9 mouse cellular contexts compared by ENCODE assay signal in genomic region chr14:22089866-22090470, GRCm38 (mm10).
A peak's percentile ranks its signal among the peaks of the same experiment; 100 is the strongest.
DNase-seq lines count a peak whose midpoint lies in the region; ATAC-seq and TF ChIP-seq lines count a peak whose summit lies in the region.
"Had no signal": no experiment of that assay in that cellular context is flagged by ENCODE, and none has a peak within 500 bp of the region (broad histone marks: within the 10 kb centered on the region; RNA-seq: fewer than 3 reads in every experiment).

No protein-coding gene starts in this region.

- H3K27ac ChIP-seq in lung, postnatal 0 days (ENCODE audit: low read length) = 0 out of 2 replicates have a peak overlapping the region, but pooled peaks have one; percentile 8

- H3K36me3 ChIP-seq in lung, postnatal 0 days (ENCODE audit: insufficient read depth, low read length) = no peaks in the 10 kb centered on the region
- H3K36me3 ChIP-seq: G1E had no signal

- peak; percentile 2 for DNase-seq in NIH3T3 (ENCODE audit: low read depth)
- peak; percentile 42 for DNase-seq in embryo, embryonic 10 days (ENCODE audit: low spot score)
- DNase-seq in kidney, adult 8-10 months = peak; percentile 17 to 19
- DNase-seq in lung, postnatal 0 days (ENCODE audit: low spot score) = peak; percentile 79
- no peak for DNase-seq in layer of hippocampus, adult 9-11 months
- DNase-seq in layer of hippocampus, adult 9-10 months (ENCODE audit: low spot score) = no peak
- DNase-seq: forebrain, postnatal 0 days had no signal

- 42% methylated on average over 8 of the region's 8 CpGs for WGBS in lung, postnatal 0 days

- no peak overlapping the region for H3K4me3 ChIP-seq in lung, postnatal 0 days (ENCODE audit: low read depth, low read length)

- H3K4me1 ChIP-seq in lung, postnatal 0 days (ENCODE audit: insufficient read depth, low read depth, low read length) = peaks cover 20% of the 10 kb centered on the region; the same call in 1 of the 2 replicates

- no peak for TF ChIP-seq EP300 in lung, postnatal 0 days (IDR thresholded peaks at IDR 0.05)

- H3K9me3 ChIP-seq in lung, postnatal 0 days (ENCODE audit: low read length) = no peaks in the 10 kb centered on the region; the same call in 1 of the 2 replicates
- H3K9me3 ChIP-seq: G1E had no signal

- peak; percentile 64 for ATAC-seq in lung, postnatal 0 days
- ATAC-seq in erythroblast, adult 5-6 weeks (replicated peaks; ENCODE audit: low FRiP score, poor library complexity, severe bottlenecking) = no peak
- ATAC-seq: forebrain, postnatal 0 days had no signal

- H3K27me3 ChIP-seq in lung, postnatal 0 days (replicated peaks; ENCODE audit: insufficient read depth, low read length) = no peaks in the 10 kb centered on the region

- H3K9ac ChIP-seq in lung, postnatal 0 days (replicated peaks; ENCODE audit: low read depth) = no peak overlapping the region
- H3K9ac ChIP-seq: forebrain, postnatal 0 days had no signal

- TF ChIP-seq CTCF in lung, postnatal 0 days (IDR thresholded peaks at IDR 0.05) = no peak

- no peak overlapping the region for H3K4me2 ChIP-seq in lung, postnatal 0 days (replicated peaks; ENCODE audit: low read depth, low read length)

Comparison
In these comparisons a context has a peak if more than half of its experiments do, and no peak if none do; other contexts are left out.
1. DNase-seq: peak in NIH3T3 (single experiment), embryo, embryonic 10 days (single experiment), kidney, adult 8-10 months (2 of 2) and lung, postnatal 0 days (single experiment); none in layer of hippocampus, adult 9-11 months (single experiment) and layer of hippocampus, adult 9-10 months (single experiment).